Mouse (Mus musculus) heart, embryonic 13.5 days (tissue): ENCODE results near the gene Slc25a12. TPM values are rescaled to one million over a fixed set of nuclear protein-coding genes. Genes with fewer than 3 reads are reported as not detected.

Experiments used
- ATAC-seq: fragments of 200-750 bp; cut with Nextera tagmentation; 2 replicates; pipeline ENCODE4 v1.8.0; 2017; ENCODE audit warnings: moderate TSS enrichment; ENCODE audit not compliant: insufficient number of reproducible peaks, low FRiP score, low TSS enrichment; ENCODE audit errors: extremely low read depth
- H3K27ac ChIP-seq: fragments of 300-500 bp; sonication (generic); replicated peaks from 2 replicates; pipeline ENCODE4 v1.5.1; 2015; ENCODE audit warnings: moderate library complexity, mild to moderate bottlenecking, inconsistent platforms
- H3K27me3 ChIP-seq: fragments of 300-500 bp; sonication (generic); replicated peaks from 2 replicates; pipeline ENCODE4 v1.6.1; 2015; ENCODE audit warnings: mild to moderate bottlenecking, inconsistent platforms
- H3K36me3 ChIP-seq: fragments of 300-500 bp; sonication (generic); 2 replicates; pipeline ENCODE4 v1.6.1; 2015; ENCODE audit warnings: mild to moderate bottlenecking, inconsistent platforms
- H3K4me1 ChIP-seq: fragments of 300-500 bp; sonication (generic); 2 replicates; pipeline ENCODE4 v1.6.1; 2015; ENCODE audit warnings: inconsistent platforms
- H3K4me2 ChIP-seq: fragments of 300-500 bp; sonication (generic); 2 replicates; pipeline ENCODE4 v1.6.1; 2015; ENCODE audit warnings: inconsistent platforms, mild to moderate bottlenecking, moderate library complexity
- H3K4me3 ChIP-seq: fragments of 300-500 bp; sonication (generic); 2 replicates; pipeline ENCODE4 v1.5.1; 2015; ENCODE audit warnings: moderate library complexity, mild to moderate bottlenecking, inconsistent platforms
- H3K9ac ChIP-seq: fragments of 300-500 bp; sonication (generic); 2 replicates; pipeline ENCODE4 v1.6.1; 2015; ENCODE audit warnings: inconsistent platforms, mild to moderate bottlenecking, moderate library complexity
- H3K9me3 ChIP-seq: fragments of 300-500 bp; sonication (generic); 2 replicates; pipeline ENCODE4 v1.6.1; 2016; ENCODE audit warnings: inconsistent platforms
- WGBS: fragments of 180-500 bp; shearing (Covaris S2); methylation state at CpG from one replicate; pipeline ENCODE4 v1.1.7; 2015; ENCODE audit warnings: mixed read lengths; 5-methylcytosine and 5-hydroxymethylcytosine counted together
- polyA plus RNA-seq: library from polyadenylated mRNA; unstranded; fragments of >200 nt; fragmentation: Nextera tagmentation; extraction: Ambion mirVana; gene quantifications from 2 replicates; pipeline ENCODE4 v1.2.1, GENCODE M21; 2015

Gene Slc25a12
- polyA plus RNA-seq, 1 experiment from 2014 or later, result 90.1 TPM

DNA sequence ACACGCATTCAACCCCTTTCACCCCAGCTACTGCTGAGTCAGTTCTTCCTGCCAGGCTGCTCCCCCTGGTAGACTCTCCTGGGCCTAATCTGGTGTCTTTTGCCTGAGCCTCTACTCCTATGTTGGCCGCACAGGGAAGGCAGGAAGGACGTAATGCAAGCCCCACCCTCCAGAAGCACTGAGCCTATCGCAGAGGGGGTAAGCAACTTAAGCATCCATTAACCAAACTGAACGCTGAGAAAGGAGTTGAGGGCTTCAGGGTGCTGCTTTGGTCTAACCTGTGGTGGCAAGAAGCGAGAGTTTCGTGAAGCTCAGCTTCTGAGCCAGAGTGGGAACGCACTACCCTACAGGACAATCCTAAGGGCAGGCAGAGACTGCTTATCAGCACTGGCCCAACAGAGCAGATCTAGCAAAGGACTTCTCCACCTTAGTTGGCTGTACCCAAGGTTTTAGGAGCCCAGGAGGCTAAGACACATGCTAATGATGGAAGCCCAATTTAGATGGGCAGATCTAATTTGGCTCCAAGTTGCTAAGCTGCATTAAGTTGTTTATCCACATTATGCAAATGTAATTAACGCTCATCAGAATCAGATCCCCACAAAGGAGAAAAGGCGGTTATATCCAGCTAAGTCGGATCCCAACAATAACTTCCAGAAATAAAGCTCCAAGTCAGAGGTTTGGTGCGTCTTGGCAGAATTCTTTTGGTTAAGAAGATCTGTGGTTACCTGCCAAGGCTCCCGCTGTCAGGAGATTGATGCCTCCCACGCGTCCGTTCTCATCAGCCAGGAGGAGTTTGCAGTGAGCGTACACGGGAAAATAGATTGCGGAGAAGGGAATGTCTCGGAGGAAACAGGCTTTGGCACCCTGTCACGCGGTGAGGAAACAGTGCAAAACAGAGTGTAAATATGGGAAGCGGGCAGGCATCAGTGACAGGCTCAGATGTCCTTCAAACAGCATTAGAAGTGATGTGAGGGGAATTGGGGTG lies 88.5 kb downstream of the Slc25a12 start:
- Histone ChIP-seq H3K27ac (no peak overlapping the region), H3K9me3 (no peaks in the 10 kb centered on the region), H3K4me2 (no peak overlapping the region), H3K4me1 (no peaks in the 10 kb centered on the region), H3K36me3 (peaks cover 80% of the 10 kb centered on the region), H3K27me3 (no peaks in the 10 kb centered on the region), H3K4me3 (no peak overlapping the region), H3K9ac (no peak overlapping the region)
- ATAC-seq, result no peak
- 72% methylated on average over 23 of the region's 23 CpGs for WGBS

DNA sequence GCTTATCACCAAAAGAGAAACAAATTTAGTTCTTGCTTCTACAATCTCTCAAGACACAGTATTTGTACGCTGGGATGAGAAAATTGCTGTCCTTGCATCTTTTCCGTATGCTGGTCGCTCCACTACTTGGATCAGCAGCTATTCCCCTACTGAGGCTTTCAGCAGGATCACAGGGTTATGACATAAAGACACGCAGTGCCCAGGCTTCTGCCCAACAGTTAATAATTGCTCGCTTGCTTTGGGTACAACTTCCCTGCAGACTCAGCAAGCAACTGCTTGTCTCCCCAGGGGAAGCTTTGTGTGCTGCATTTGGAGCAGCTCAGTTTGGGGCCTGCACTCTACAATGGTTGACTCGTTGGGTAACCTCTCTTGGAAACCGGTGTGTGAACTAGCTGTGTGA lies 91.8 kb downstream of the Slc25a12 start:
- ATAC-seq, result no peak

DNA sequence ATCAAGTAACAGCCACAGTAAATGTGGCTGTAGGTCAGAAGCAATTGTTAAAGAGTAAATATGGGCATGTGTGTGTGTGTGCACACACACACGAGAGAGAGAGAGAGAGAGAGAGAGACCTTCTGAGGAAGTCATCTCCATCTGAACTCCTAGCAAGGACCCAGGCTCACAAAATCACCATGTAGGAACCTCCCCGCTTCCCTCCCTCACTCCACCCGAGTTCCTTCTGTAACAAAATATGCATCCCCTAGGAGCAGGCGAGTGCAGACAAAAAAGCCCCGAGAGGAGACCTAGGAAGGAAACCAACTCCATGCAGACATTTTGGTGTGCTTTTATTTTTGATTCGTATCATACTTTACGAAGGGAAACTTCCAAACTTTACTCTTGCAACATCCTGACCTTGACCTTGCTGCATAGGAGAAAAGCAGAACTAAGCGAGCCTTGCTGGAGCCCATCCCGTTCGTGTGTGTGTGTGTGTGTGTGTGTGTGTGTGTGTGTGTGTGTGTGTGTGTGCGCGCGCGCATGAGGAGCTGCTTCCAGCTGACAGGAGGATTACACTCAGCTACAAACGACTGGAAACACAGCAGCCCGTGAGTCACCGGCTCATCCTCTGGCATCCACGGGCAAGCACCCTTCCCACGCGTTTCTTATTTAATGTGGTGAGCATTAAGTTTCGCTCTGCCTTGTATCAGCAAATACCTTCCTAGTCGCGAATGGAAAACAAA lies 93.4 kb downstream of the Slc25a12 start:
- WGBS, result 64% methylated on average over 23 of the region's 23 CpGs
- Histone ChIP-seq H3K27ac (no peak overlapping the region), H3K9ac (no peak overlapping the region), H3K4me2 (0 out of 2 replicates have a peak overlapping the region, but pooled peaks have one; percentile 7), H3K4me1 (peaks cover 2% of the 10 kb centered on the region; the same call in 1 of the 2 replicates), H3K36me3 (peaks cover 64% of the 10 kb centered on the region), H3K27me3 (no peaks in the 10 kb centered on the region), H3K4me3 (0 out of 2 replicates have a peak overlapping the region, but pooled peaks have one; percentile 11), H3K9me3 (no peaks in the 10 kb centered on the region)
- ATAC-seq, result no peak

More for the DNA sequence above, 91.8 kb downstream of the Slc25a12 start:
- Histone ChIP-seq H3K27ac (no peak overlapping the region), H3K9ac (no peak overlapping the region), H3K9me3 (no peaks in the 10 kb centered on the region), H3K4me2 (no peak overlapping the region), H3K36me3 (peaks cover 70% of the 10 kb centered on the region), H3K27me3 (no peaks in the 10 kb centered on the region), H3K4me1 (no peaks in the 10 kb centered on the region), H3K4me3 (no peak overlapping the region)
- 85% methylated on average over 7 of the region's 7 CpGs for WGBS

GRCm38 (mm10) chr2:71270085-71270484 lies 97.5 kb downstream of the Slc25a12 start:
- Histone ChIP-seq H3K4me2 (no peak overlapping the region), H3K9ac (no peak overlapping the region), H3K4me3 (no peak overlapping the region), H3K36me3 (peaks cover 63% of the 10 kb centered on the region), H3K27ac (no peak overlapping the region), H3K9me3 (no peaks in the 10 kb centered on the region), H3K27me3 (no peaks in the 10 kb centered on the region), H3K4me1 (peaks cover 2% of the 10 kb centered on the region; the same call in 1 of the 2 replicates)
- WGBS, result 57% methylated on average over 4 of the region's 4 CpGs
- no peak for ATAC-seq

GRCm38 (mm10) chr2:71269332-71269731 lies 98.2 kb downstream of the Slc25a12 start:
- Histone ChIP-seq H3K9ac (no peak overlapping the region), H3K4me3 (no peak overlapping the region), H3K4me2 (no peak overlapping the region), H3K9me3 (no peaks in the 10 kb centered on the region), H3K27ac (no peak overlapping the region), H3K4me1 (peaks cover 2% of the 10 kb centered on the region; the same call in 1 of the 2 replicates), H3K27me3 (no peaks in the 10 kb centered on the region), H3K36me3 (peaks cover 63% of the 10 kb centered on the region)
- whole genome bisulfite sequencing, result 36% methylated on average over 1 of the region's 1 CpGs
- no peak for ATAC-seq

DNA sequence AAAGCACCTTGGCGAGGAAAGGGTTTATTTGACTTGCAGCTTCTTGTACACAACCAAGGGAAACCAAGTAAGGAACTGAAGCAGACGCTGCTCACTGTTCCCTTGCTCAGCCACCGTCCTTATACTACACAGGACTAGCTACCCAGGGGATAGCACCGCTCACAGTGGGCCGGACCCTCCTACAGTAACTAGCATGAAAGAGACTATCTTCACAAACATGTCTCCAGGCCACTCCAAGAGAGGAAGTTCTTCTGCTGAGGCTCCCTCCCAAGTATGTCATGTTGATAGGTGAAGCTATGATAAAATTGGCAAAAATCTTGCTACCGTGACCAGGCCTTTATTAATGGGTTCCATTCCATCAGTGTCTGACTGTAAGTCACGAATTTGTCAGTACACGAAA lies 98.9 kb downstream of the Slc25a12 start:
- Histone ChIP-seq H3K36me3 (peaks cover 63% of the 10 kb centered on the region), H3K9me3 (no peaks in the 10 kb centered on the region), H3K27ac (no peak overlapping the region), H3K4me1 (peaks cover 2% of the 10 kb centered on the region; the same call in 1 of the 2 replicates), H3K4me3 (no peak overlapping the region), H3K4me2 (no peak overlapping the region), H3K9ac (no peak overlapping the region), H3K27me3 (no peaks in the 10 kb centered on the region)
- WGBS, result 91% methylated on average over 8 of the region's 8 CpGs
- ATAC-seq, result no peak

GRCm38 (mm10) chr2:71264585-71264984 lies 103.0 kb downstream of the Slc25a12 start:
- H3K4me2 ChIP-seq, result no peak overlapping the region
- 92% methylated on average over 20 of the region's 20 CpGs for WGBS
- H3K4me3 ChIP-seq, result no peak overlapping the region
- H3K27ac ChIP-seq, result no peak overlapping the region
- no peaks in the 10 kb centered on the region for H3K9me3 ChIP-seq
- ATAC-seq, result no peak
- no peak overlapping the region for H3K9ac ChIP-seq
- peaks cover 89% of the 10 kb centered on the region for H3K36me3 ChIP-seq
- no peaks in the 10 kb centered on the region for H3K27me3 ChIP-seq
- no peaks in the 10 kb centered on the region for H3K4me1 ChIP-seq

DNA sequence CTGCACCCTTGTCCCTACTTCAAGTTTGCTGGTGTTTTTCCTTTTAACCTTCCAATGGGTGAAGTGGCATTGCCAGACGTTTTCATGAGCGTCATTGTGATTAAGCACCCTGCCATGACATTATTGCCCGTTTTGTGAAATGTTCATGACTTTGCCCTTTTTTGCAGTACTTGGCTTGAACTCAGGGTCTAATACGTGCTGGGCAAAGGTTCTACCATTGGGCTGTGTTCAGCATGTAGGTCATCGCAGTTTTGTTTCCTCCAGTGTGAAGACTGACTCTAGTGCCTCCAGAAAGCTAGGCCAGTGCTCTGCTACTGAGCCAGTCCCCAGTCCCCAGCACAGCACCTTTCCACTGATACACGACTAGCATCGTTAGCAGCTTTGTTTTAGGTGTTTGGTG lies 111.0 kb downstream of the Slc25a12 start:
- H3K4me1 ChIP-seq, result peaks cover 7% of the 10 kb centered on the region; the same call in 1 of the 2 replicates
- no peak overlapping the region for H3K4me3 ChIP-seq
- WGBS, result 82% methylated on average over 7 of the region's 7 CpGs
- no peaks in the 10 kb centered on the region for H3K27me3 ChIP-seq
- no peak overlapping the region for H3K9ac ChIP-seq
- ATAC-seq, result no peak
- H3K27ac ChIP-seq, result no peak overlapping the region
- peaks cover 89% of the 10 kb centered on the region for H3K36me3 ChIP-seq
- no peak overlapping the region for H3K4me2 ChIP-seq
- no peaks in the 10 kb centered on the region for H3K9me3 ChIP-seq

DNA sequence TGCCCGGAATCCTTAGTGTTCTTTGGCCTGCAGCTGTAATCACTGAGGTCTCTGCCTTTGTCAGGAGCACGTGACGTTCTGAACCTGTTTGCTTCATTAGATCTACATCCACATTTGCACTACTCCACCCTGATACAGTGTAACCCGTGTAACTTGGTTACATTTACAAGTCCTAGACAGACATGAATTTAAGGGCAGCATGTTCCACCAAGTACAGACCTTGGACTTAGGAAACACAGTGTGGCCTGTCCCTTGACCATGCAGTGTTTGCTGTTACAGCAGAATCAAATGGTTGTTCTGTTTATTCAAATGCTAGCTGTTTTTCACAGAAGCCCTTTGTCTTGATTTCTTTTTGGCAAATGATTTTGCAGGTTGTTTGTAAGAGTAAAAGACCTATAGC lies 112.7 kb downstream of the Slc25a12 start:
- 61% methylated on average over 4 of the region's 4 CpGs for WGBS
- Histone ChIP-seq H3K4me3 (no peak overlapping the region), H3K9me3 (no peaks in the 10 kb centered on the region), H3K9ac (no peak overlapping the region), H3K36me3 (peaks cover 91% of the 10 kb centered on the region), H3K4me2 (no peak overlapping the region), H3K4me1 (peaks cover 7% of the 10 kb centered on the region; the same call in 1 of the 2 replicates), H3K27me3 (no peaks in the 10 kb centered on the region), H3K27ac (no peak overlapping the region)
- no peak for ATAC-seq

- H3K27ac ChIP-seq, result no peak overlapping the region
- no peaks in the 10 kb centered on the region for H3K9me3 ChIP-seq
- no peak for ATAC-seq
- H3K4me2 ChIP-seq, result no peak overlapping the region
- H3K27me3 ChIP-seq, result no peaks in the 10 kb centered on the region
- H3K36me3 ChIP-seq, result peaks cover 79% of the 10 kb centered on the region
- no peak overlapping the region for H3K9ac ChIP-seq
- 79% methylated on average over 5 of the region's 5 CpGs for WGBS
- peaks cover 7% of the 10 kb centered on the region; the same call in 1 of the 2 replicates for H3K4me1 ChIP-seq
- H3K4me3 ChIP-seq, result no peak overlapping the region
Measured at GRCm38 (mm10) chr2:71250841-71251240, 116.7 kb downstream of the Slc25a12 start.

DNA sequence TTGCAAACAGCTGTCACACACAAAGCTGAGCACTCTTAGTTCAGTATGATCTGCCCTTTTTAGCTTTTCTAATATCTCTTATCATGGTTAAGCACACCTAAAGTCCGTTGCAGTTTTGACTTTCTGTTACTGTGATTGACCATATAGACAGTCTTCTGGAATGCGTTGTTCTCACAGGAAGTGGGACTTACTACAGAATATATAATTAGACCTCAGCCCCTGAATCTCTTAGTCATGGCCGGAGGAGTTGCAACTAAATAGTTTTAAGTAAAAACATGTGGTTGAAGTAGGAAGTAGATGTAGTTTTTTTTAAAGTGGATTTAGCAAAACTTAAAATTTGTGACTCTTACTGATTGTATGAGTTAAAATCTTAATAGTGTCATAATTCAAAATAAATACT lies 119.5 kb downstream of the Slc25a12 start:
- Histone ChIP-seq H3K9ac (no peak overlapping the region), H3K36me3 (peaks cover 74% of the 10 kb centered on the region), H3K4me2 (no peak overlapping the region), H3K27ac (no peak overlapping the region), H3K27me3 (no peaks in the 10 kb centered on the region), H3K4me3 (no peak overlapping the region), H3K4me1 (no peaks in the 10 kb centered on the region), H3K9me3 (no peaks in the 10 kb centered on the region)
- no peak for ATAC-seq
- WGBS, result 67% methylated on average over 3 of the region's 3 CpGs
